Mouse (Mus musculus) fibroblast of lung, adult 2 months (primary cell): ENCODE measurements around the gene Veph1.

ENCODE experiments used
- DNase-seq: peaks from one replicate; pipeline ENCODE4 v3.0.0-alpha.2; 2011; ENCODE audit warnings: low read depth

Veph1 gene

DNA sequence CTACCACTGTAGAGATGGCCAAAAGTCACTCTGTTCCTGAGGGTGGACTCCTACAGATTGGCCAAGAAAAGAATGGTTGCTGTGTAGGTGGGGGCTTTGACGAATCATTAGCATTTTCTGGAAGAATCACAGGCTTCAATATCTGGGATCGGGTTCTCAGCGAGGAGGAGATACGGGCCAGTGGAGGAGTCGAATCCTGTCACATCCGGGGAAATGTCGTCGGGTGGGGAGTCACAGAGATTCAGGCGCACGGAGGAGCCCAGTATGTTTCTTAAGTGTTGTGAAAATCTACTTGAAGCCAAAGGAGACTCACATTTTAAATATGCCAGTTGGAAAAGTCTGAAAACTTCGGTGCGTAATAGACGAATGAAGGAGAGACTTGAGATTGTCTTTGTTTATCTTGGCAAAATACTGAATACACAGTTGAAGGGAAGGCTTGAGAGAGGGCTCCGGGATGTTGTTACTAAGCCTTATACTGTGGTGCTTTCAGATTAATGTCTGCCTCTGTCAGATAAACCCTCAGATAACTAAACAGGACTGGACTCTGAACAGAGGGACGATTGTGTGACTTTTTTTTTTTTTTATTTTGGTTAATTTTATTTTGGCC, 71.6 kb downstream of the Veph1 start:
- peak; percentile 70 for DNase-seq

GRCm38 (mm10) chr3:66221243-66221611, 75.4 kb downstream of the Veph1 start:
- no peak for DNase-seq

DNA sequence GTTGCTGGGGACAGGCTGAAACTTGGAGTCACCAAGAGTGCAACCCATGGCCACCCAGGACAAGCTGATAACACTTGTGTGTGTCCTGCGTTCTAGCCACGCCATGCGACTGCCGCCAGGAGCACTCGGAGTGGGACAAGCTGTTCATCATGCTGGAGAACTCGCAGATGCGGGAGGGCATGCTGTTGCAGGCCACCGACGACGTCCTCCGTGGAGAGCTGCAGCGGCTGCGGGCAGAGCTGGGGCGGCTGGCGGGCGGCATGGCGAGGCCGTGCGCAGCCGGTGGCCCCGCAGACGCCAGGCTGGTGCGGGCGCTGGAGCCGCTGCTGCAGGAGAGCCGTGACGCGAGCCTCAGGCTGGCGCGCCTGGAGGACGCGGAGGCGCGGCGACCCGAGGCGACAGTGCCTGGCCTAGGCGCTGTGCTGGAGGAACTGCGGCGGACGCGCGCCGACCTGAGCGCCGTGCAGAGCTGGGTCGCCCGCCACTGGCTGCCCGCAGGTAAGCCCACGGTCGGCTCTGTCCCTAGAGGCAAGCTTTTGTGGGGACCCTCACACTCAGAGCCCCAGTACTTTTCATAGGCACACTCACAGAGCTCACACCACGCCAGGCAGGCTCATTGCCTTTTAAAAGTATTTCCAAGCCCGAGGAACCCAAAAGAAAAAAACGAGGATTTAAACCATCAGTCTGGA, 75.9 kb downstream of the Veph1 start:
- no peak for DNase-seq

- DNase-seq = no peak
These were observed 76.9 kb downstream of the Veph1 start, which contains the start of gene Ptx3 for GRCm38 (mm10) chr3:66219655-66220191. TSS of gene Ptx3 (plus strand) at chr3:66219910.

DNA sequence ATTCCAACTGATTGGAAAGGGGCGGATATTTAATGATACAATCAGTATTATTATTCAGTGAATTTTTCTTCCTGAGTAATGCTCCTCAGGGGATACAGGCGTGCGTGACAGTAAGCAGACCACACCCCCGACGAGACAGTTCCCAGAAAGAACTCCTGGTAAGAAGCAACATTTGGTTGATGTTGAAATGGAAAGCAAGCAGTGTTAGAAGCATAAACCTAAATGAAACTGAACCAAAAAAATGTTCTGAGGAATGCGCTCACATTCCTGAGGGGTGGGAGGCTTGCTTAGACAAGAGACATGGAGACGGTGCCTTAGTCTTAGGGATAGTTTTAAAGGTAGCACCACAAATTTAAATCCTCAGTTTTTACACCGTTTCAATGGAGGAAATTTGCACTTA, 80.9 kb downstream of the Veph1 start:
- peak; percentile 66 for DNase-seq

DNA sequence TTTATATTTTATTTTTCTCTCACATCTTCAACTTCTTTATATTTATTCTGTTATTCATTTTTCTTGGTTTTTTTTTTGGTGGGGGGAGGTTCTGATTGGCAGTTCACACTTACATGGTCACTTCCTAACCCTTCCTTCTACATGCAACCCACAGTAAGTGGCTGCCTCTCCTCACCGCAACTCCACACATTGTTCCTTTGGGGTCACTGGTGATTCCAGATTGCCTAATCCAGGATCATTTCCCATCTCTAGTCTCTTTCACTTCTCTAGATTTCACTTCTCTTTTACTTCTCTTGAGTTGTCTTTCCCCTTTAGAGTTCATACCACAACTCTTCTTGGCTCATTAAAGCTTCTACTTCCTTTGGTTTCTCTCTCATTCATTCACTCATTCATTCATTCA, 83.1 kb downstream of the Veph1 start:
- DNase-seq = no peak

- no peak for DNase-seq
These were observed 87.6 kb downstream of the Veph1 start for GRCm38 (mm10) chr3:66208836-66209573.

GRCm38 (mm10) chr3:66193910-66194562, 102.6 kb downstream of the Veph1 start:
- DNase-seq = no peak

- DNase-seq = no peak
These were observed 117.0 kb downstream of the Veph1 start for GRCm38 (mm10) chr3:66179647-66180046.

GRCm38 (mm10) chr3:66172907-66173306, 123.7 kb downstream of the Veph1 start:
- DNase-seq = peak; percentile 86

DNA sequence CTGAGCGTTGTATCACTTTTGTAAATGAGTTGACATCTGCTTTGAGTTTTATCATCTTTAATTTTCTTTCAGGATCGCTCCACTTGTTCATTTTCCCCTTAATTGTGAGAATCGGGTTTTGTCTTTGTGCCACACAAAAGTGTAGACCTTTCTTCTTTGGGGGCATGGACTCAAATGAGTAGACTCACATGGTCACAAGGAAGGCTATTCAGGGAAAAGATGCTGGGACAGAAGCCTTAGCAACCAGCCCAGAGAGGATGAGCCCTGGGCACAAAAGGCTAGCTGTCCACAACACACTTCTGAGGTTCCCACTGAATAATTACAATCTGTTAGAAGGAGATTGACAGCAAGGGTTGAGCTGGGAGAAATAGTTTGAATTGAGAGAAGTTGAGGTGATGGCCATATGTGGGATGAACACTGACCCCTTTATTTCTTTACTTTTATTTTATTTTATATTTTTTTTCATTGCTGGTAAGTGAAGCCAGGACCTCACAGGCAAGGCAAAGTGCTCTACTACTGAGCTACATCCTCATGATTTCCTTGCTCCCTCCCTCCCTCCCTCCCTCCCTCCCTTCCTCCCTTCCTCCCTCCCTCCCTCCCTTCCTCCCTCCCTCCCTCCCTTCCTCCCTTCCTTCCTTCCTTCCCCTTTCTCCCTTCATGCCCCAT, 126.6 kb downstream of the Veph1 start:
- DNase-seq = no peak

GRCm38 (mm10) chr3:66166606-66167290, 129.9 kb downstream of the Veph1 start:
- no peak for DNase-seq

DNA sequence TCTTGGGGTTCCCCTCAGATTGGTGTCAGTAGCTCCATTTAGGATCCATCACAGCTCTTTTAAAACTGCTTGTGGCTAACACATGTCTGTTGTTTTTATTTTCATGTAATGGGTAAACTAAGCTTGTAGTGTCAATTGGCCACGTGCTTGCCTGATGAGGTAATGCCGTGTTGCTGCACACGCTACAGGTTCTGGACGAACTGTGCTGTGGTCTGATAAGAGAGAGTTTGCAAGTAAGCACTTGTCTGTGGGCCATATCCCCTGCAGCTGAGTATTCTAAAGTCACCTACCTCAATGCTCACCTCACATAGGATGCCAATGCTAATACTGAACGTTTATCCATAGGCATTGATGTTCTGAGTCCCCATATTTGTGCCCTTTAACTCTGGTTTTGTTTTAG, 131.6 kb downstream of the Veph1 start:
- DNase-seq = no peak

DNA sequence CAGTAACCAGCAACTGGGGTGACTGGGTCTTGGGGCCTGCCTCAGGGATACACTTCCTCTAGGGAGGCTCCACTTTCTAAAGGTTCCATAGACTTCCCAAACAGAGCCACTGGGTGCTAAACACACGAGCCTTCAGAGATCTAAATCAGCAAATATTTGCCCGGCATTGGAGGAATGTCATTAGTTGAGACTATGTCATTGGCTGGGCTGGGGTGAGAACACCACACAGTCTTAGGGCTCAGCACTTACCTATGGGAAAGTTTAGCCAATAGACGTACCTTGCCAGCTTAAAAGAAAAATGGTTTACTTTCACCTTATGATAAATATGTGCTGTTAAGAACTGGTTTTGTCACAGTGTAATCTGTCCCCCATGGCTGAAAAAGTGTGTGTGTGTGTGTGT, 132.1 kb downstream of the Veph1 start:
- no peak for DNase-seq

- DNase-seq = no peak
These were observed 134.0 kb downstream of the Veph1 start for GRCm38 (mm10) chr3:66162612-66163011.

DNA sequence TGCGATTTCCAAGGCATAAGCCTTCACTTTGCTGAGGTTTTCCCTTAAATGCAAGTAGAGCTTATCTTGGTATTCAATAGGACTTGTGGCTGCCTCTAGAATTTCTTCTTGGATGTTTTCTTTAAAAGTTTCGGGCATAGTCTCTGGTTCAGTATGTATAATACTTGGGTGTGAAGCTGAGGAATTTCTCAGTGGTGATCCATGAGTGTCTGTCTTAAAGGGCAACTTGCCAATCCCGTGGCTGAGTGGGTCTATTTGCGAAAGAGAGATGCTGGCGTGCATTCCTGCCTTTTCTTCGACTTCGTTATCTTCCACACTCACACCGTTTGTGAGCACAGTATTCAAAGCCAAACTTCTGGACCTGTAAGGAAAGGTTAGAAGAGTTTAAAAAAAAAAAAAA, 138.7 kb downstream of the Veph1 start:
- DNase-seq = no peak

DNA sequence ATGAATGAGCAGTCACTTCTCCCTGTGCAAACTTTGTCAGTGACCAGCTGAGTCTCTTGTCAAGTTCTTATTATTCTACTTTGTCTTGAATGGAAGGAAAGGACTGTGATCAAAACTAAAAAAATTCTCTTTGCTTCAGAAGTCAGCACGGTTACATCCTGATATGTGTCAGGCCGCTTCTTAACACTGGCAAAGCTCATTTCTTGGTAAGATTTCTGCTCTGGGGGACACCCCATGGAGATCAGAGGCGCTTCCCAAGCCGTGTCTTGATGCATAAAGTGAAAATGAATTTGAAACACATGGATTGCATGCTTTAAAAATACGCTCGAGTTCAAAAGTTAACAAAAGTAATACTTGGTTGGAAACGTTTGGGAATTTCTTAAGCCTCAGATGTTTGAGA, 159.0 kb downstream of the Veph1 start:
- DNase-seq = no peak

DNA sequence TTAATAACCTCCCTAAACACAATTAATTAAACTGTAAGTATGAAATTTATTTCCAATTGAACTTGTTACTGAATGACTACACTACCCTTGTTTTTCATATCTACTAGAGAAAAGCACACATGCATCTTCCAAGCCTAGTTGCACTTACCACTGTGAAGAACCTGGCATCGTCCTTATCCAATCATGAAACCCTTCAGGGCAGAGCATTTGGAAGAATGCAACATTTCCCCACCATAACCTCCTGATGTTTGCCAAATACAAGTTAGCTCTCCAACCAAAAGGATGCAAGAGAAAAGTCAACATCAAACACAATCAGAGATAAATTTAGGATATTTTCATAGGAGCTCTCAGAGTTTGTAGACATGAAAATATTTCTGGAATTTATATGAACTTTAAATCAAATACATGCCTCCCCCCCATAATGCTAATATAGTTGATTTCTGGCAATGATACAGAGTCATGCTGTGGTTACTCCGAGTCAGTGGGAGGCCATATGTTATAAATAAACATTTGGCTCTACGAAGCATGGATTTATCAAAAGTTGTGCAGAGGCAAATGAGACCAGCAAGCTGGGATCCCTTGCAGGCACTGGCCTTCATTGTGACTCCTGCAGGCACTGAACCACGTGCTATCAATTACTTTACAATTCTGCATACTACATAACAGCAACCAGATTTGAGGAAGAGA, 165.2 kb downstream of the Veph1 start:
- no peak for DNase-seq

DNA sequence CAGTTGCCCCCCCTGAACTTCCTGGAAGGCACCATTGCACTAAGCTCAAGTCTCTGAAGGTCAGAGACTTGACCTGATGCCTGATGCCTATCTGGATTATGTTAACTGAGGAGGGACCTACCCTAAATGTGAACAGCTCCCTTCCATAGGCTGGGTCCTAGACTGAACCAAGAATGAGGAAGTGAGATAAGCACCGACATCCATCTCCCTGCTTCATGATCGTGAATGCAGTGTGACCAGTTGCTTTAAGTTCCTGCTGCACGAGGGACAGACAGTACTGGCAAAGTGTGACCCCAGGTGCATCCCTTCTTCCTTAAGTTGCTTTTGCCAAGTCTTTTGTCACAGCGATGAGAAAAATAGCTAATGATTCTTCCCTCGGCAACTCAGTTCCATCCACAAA, 166.9 kb downstream of the Veph1 start:
- no peak for DNase-seq

DNA sequence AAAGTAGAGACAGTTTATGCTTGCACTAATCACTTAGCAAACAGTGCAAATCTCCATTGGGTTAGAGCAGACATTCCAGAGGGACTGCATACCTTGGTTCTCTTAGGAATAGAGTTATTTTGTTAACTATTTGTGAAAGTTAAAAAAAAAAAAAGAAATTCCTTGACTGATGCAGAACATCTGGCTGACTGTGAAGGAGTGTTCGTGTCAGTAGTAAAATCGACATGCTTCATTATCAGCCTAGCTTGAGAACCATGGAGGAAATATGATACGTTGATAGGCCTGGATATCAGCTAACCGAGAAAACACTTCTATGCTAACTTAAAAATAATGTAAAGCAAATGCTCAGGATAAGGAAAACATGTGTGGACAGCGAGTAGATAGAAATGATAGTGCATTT, 191.1 kb downstream of the Veph1 start:
- DNase-seq = no peak

DNA sequence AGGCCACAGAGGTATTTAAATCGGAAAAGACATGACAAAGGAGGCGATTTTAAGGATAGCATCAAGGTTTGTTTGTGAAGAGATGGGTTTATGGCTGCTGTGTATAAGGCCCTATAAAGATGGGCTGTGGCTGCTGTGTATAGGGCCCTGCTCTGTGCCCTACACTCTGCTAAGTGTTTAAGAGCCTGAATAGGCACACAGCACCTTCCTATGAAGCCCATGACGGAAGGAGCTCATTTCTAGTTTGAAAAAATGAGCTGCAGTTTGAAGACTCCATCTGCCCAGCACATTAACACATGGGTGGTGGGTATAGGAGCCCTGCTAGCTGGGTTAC, 194.1 kb downstream of the Veph1 start:
- no peak for DNase-seq
